Mouse (Mus musculus) brain, adult 2 months (tissue): ENCODE results near the gene Kcnab2.
A peak's percentile ranks its signal among the peaks of the same experiment; 100 is the strongest.

Source experiments
- DNase-seq: peaks from one replicate; pipeline ENCODE4 v3.0.0; 2011; ENCODE audit warnings: low read depth, low spot score

The Kcnab2 gene

DNA sequence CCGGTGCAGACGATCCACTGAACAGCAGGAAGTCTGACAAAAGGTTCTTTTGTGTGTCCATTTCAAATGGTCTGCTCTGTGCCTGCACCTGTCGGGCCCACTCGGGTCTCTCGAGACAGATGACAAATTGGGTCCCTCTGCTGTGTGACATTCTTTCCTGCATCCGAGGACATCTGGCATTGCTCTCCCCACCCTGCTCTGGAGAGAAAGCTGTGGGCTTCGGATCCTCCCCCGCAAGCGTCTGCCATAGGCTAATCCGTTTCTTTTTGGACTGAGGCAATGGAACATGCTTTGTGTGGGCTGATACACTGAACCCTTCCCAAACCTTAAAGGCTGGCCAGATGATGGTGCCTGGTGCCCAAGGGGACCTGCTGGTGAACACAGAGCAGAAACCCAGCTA, 24.6 kb downstream of the Kcnab2 start:
- peak; percentile 94 for DNase-seq

DNA sequence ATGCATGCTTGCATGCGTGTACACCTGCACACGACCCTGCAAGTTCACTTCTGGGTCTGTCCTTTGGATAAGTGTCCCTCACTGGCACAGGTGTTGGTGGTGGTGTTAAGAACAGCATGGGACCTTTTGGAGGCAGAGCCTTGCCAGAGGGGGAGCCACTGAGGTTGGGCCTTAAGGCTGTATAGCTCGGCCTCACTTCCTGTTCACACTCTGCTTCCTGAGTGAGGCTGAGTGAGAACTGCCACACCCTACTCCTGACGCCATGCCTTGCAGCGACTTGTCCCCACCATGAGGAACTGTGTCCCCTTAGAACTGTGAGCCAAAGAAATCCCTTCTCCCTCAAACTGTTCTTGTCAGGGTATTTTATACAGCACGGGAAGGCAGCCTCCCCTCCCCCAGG, 26.3 kb downstream of the Kcnab2 start:
- no peak for DNase-seq

DNA sequence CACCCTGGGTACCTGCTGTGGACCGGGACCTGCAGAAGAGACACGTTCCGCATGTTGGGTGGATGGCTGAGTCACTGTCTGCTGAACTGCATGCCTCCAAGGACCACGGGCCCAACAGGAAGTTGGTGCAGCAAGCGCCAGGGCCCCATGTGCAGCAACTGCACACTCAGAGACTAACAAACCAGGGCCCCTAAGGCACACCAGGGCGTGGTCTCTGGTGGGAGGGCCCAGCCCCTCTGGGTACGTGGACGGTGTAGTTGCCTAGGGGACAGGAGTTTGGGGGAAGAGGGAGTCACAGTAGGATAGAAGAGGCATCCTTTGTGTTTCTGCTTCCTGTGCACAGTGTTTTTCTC, 29.0 kb downstream of the Kcnab2 start:
- DNase-seq, result peak; percentile 41

DNA sequence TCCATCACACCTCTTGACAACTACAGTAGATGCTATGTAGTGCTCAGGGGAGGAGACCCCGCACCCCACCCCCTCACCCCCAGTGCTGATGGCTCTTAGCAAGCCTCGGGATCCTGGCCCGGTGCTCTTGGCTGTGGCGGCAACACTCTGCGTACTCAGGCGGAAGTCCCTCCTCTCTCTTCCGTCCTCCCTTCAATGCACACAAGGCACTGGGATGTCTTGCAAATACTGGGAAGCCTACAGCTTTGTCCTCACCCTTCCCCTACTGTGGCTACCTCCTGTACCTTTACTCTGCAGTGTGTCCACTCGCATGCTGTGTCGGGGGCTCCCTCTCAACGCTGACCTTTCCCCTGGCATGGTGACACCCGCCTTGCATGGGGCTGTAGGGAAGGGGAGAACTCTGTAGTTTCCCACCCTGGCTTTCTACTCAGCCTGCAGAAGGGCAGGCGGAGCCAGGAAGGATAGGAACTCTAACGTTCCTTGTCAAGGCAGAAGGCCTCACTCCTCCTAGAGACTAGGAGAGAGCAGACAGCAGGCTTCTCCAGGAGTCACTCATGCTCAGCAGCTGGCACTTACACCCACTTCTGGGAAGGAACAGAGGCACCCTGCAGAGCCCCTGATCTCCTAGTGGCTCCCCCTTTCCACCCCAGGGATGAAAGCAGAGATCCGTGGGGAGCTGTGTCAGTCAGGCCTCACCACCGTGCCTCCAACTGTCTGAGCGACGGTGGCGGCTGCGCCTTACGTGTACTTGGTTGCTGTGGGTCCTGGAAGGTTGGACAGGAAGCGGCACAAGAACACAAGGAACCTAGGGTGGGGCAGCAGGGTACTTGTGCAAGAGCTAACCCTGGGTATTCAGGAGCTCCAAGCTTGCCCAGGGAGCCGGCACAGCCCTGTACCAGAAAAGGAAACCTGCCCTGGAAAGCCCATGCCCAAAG, 29.7 kb downstream of the Kcnab2 start:
- DNase-seq, result peak; percentile 84

DNA sequence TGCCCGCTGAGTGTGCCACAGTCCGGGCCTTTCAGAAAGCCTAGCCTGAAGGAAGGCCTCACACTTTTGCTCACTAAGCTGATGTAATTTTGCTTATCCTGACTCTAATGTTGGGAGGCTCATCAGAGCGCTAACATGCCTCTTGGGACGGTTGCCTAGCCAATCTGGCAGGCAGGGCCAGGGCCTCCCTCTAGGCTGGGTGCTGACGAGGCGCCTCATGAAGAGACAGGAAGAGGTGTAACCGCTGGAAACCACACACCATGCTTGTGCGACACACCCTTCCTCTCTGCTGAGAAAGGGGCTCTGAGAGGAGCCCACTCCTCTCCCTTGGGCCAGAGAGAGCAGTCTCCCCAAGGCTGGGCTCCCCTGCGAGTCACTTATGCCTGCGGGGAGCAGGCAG, 31.5 kb downstream of the Kcnab2 start:
- DNase-seq, result peak; percentile 39

DNA sequence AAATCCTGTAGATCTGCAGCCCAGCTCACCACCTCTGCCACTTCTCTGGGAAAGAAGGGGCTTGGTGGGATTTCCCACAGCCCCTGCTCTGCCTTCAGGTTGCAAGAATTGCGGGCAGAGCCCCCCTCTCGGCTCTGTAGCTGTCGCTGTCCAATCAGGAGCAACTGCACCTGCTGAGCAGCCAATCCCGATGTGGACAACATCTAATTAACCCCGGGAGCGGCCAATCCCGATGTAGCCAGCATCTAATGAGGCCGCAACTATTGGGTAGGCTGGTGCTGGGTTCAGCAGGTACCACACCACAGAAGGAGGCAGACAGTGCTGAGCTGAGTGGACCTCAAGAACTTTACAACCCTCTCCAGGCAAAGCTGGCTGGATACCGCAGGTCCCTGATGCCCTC, 36.1 kb downstream of the Kcnab2 start:
- DNase-seq, result no peak

DNA sequence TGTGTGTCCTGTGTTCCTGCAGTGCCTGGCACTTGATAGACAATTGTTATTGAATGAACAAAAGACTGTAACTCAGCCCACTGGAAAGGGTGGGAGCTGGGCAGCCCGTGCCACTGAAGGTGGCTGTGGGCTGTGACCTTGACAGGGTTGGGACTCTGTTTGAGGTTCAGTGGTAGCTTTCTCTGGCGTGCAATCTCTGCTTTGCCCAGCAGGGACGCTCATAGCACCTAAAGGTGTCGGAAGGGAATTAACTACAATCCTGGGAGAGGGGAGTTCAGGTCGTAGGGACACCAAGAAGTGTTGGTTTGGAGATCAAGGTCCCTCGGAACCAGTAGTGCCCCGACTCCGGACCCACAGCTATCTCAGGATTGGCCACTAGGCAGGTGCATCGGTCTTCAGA, 36.8 kb downstream of the Kcnab2 start:
- no peak for DNase-seq

DNA sequence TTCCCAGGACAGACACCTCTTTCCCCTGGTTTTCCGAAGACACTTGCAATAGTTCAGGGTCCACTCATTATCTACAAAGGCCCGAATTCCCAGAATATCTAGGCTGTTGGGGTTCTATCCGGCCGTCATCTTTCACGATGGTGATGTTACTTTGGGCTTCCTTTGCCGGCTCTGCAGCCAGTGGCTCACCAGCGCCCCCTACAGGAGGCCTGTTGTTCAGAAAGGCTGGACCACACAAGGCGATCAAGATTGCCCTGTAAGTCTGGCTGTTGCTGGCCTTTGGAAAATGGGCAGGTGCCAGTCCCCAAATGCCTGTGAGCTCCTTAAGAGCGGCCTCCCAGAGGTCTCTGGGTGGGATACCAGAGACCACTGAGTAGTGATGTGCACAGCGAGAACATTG, 42.4 kb downstream of the Kcnab2 start:
- peak; percentile 82 for DNase-seq

DNA sequence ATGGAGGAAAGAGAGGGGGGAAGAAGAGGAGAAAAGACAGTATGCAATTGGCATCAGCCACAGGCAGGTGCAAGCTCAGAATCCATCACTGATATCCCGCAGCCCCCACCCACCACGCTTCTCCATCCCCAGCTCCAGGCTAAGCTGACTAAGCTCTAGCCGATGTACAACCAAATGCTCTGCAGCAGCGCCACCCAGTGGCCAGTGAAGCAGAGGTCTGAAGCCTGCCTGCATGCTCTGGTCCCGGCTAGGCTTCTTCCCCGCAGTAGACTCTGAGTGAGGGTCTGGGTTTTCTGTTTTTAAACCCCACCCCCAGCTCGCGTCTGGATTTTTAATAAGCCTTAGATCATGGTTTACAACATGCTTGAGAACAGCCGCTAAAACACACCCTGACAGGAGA, 42.8 kb downstream of the Kcnab2 start:
- peak; percentile 96 for DNase-seq

DNA sequence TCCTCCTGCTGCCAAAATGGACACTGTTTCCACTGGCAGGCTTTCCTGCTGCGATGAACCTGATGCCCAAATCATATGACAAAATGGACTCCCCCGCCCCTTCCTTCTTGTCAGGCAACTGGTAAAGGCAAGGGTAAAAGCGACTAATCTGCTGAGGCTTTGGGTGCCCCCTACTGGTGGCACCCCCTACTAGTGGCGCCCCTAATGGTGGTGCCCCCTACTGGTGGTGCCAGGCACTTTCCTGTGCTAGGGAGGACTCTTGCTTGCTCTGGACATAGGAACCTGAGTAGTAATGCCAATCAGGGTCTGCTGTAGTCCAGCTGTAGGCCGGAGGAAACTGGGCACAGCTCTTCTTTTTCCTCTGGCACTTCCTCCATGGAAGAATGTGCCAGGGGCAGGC, 45.4 kb downstream of the Kcnab2 start:
- DNase-seq, result peak; percentile 67

DNA sequence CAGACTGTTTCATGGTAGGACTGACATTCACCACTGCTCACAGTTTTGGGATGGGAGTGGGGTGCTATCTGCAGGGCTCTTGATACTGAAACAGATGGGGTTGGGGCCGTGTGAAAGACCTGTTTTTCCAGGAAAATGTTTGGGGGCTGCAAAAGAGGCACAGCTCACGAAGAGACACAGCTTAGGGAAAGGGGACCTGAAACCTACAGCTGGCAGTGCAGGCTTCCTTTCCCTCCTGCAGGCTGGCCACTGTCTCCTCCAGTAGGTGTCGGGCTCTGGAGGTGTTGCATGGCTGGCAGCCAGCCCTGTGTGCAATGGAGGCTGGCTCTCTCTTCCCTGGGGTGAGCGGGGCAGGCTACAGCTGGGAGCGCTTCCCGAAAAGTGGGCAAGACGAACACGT, 49.4 kb downstream of the Kcnab2 start:
- peak; percentile 75 for DNase-seq

DNA sequence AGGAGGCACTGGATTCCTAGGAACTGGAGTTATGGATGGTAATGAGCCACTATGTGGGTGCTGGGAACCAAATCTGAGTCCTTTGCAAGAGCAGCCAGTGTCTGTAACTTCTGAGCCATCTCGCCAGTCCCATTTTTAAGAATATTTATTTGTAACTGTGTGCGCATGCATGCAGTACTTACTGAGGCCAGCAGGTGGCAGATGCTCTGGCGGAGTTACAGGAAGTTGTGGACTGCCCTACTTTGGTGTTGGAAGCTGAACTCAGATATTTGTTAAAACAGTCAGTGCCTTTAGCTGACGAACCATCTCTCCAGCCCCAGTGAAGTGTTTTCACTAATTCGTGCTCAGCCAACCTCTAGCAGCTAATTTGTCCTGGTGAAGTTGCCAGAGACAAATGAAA, 52.7 kb downstream of the Kcnab2 start:
- DNase-seq, result no peak

DNA sequence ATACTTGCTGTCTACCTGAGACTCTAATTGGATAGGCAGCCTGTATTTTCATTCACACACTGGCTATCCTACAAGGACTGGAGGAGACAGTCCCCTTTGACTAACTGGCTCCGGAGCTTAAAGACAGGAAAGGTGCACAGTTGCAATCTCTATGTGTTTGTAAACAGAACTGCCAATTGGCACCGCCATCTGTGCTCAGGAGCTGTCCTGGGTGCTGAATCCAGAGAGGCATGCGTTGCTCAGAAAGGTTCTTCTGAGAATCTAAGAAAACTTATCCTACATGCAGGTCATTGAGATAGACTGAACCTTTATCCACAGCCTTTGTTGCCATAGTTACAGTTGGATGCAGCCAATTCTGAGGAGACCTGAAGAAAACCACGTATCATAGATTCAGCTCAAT, 53.3 kb downstream of the Kcnab2 start:
- DNase-seq, result no peak

DNA sequence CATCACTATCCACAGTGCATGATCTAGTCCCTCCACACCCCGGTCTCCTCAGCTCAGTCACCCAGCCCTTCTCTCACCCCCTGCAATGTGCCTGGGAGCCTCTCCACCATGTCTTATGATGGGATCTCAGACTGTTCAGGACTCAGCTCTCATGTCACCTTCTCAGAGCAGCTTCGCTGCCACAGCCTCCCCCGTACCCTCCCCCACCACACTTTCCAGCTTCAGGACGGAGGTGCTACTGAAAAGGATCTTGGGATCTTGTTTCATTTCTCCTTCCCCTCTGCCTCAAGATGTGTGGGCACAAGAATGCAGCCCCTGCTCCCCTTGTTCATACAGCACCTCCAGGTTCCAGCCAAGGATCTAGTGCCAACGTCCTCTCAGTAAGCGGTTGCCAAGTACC, 54.1 kb downstream of the Kcnab2 start:
- DNase-seq, result peak; percentile 49

DNA sequence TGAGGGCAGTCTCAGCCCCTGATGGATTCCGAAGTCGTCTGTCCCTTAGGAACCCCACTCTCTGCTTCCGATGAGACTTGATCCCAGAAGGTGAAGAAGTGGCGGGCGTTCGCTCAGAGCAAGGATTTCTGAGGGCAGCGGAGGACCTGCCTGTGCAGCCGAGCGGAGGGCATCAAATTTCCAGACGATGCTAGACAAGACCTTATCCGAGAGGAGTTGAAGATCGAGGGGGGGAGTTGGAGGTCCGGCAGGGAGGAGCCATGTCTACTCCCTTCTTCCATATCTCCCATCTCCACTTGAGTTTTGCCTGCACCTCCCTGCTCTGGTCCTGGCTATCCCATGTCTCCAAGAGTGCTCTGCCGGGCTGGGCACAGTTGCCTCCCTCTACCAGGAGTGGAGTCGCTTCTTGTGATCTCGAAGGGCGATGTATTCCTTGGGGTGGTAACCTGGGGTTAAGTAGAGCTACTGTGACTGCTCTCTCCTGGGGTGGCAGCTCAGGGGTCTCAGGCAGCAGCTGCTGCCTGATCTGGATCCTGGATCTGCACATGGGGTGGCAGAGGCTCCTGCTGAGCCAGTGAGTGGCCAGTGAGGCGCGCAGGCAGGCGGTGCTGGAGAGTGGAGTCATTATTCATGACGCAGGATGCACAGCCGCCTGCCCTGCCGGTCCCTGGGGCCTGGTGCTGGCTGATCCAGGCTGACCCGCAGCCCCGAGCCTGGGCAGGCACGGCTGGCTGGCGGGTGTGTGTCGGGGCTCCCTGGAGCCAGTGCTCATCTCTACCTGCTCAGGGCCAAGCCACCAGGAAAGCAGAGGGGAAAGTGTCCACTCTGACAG, 59.2 kb downstream of the Kcnab2 start:
- no peak for DNase-seq

DNA sequence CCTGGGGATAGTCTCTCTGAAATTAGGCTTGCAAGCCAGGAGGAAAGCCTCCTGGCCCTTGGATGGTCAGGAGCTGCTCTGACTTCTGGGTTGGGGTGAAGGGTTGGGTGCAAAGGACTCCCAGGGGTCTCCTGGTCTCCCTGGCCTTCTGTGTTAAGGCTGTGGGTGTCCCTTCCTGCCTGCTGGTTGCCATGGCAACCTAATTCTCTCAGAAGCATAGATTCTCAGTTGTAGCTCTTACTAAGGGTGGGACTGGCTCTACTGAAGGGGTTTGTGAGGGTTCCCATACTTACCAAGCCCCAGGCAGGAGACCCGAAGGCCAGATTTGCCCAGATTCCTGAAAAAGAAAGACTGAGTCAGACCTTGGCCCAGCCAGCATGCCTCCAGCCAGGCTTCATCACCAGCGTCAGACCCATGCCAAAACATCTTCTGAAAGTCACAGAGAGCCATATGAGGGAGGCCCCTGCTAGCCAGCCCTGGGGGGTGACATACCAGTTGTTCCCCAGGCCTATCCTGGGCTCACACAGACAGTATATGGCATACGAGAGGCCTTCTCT, 65.1 kb downstream of the Kcnab2 start:
- no peak for DNase-seq

DNA sequence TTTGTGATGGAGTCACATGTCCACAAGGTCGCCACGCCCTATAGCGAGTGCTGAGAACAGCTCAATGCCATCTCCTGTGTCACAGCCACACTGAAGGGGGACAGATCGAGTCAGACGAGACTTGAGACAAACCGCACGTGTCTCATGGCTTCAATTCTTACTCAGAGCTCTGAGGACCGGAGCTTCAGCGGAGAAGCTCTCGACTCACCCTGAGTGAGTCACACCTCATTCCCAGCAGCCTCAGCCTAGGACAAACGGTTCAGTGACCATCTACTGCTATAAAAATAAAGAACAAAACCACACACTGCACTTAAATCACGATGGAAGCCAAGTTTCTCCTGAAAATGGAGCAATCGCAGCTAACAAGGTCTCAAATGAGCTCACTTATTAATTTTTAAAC, 66.7 kb downstream of the Kcnab2 start:
- peak; percentile 78 for DNase-seq

DNA sequence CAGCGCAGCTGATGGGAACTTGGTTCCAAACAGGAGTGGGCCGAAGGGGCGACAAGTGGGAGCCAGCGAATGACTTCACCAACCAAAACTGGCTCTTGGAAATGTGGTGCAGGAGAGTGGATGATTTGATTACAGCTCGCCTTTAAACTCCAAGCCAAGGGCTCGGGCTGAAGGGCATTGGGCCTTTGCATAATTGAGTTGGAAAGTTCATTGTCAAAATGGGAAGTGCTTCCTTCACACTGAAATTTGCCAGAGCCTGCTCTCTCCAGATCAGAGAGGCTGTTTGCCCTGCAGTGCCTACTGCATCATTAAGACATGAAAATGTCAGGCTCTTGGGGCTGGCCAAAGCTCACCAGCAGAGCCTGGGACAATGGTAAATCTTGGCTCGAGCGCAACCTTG, 71.1 kb downstream of the Kcnab2 start:
- peak; percentile 43 for DNase-seq

DNA sequence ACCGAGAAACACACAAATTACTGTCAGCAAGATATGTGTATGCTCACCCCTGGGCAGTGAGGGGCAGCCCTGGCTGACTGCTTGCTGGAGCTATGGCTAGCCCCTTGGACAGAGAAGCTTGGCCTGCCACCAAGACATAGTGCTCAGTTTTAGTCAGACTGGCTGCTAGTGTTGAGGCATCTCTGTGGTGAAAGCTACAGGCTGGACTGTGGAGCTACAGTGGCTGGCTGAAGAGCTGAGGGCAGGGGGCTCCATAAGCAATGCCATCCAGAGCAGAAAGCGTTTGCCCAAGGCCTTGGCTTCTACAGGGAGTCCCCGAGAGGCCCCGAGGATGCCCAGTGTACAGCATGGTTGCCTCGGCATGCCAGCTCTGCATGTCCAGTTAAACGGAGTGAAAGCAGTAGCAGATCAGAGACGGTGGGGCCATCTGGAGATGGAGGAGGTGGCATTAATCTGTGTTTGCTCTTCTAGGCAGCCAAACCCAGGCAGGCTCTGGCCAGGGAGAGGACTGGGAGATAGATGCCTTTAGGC, 71.9 kb downstream of the Kcnab2 start:
- peak; percentile 64 for DNase-seq

DNA sequence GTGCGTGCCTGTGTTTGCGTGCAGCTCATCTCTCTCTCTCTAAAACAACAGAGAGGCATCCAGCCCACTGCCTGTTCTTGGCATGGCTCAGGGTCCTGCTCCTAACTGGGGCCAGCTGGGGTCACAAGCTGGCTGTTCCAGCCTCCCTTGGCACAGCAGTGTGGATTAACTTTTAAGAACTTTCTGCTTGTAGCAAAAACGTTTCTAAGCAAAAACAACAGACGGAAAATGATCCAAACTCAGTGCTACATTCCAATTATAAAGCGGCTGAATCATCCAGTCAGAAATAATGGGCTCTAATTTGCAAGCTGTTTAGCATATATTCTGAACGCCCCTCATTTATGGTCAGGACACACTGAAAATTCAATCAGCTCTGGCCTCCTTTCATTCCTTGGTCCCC, 72.5 kb downstream of the Kcnab2 start:
- DNase-seq, result peak; percentile 82

DNA sequence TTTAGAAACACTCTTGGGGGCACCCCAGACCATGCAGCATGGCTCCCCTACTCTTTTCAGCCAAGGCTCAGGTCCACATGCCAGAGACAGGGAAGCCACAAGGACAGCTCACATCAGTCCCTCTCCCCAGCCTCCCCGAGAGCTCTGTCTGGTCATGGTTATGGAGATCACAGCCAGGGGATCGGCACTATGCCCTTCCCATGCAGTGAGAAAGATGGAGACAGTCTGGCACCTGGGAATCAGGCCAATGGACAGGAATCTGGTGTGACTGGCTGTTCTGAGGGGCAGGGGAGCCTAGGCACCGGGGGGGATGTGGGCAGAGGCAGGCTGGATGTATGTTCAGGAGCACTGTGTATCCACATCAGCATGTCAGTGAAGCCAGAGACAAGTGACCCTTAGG, 78.7 kb downstream of the Kcnab2 start:
- DNase-seq, result peak; percentile 78

DNA sequence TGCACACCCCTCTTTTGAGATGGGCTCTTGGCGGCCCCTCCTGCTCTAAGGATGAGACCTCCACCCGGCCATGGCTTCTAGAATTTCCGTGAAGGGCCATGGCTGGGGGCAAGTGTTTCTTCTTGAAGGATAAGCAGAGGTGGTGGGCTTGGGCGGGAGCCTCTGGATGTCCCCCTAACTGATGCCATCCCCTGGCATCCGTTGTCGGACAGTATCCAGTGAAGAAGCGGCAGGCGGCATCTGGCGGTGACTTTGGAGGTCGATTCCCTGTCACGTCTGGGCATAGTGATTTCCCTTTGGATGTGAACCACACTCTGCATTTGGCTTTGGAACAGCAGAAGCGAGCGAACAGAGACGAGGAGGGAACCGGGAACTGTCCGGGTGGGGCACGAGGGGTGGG, 85.0 kb downstream of the Kcnab2 start:
- no peak for DNase-seq
